Mouse (Mus musculus): ENCODE results near the gene Tcta. TPM values are rescaled to one million over a fixed set of nuclear protein-coding genes. Genes with fewer than 3 reads are reported as not detected.

The Tcta gene
- total RNA-seq, 1 experiment from 2014 or later: 8.5 TPM

Other genes with a start within 250 kb of the Tcta start
- not detected in 2 replicates for gene Mst1, start 225.7 kb downstream of the Tcta start, total RNA-seq (2017)
- 35.1 and 40.5 TPM in 2 replicates for gene Rnf123, start 222.8 kb downstream of the Tcta start, total RNA-seq (2017)
- gene Apeh, start 211.6 kb downstream of the Tcta start, total RNA-seq (2017): 90.6 and 109 TPM in 2 replicates
- 2.7 and 3.6 TPM in 2 replicates for gene Bsn, start 115.8 kb downstream of the Tcta start, total RNA-seq (2017)
- gene Dag1, start 42.2 kb downstream of the Tcta start, total RNA-seq (2017): 9.8 and 14.1 TPM in 2 replicates
- gene Nicn1, start 15.7 kb downstream of the Tcta start, total RNA-seq (2017): 7.0 and 12.5 TPM in 2 replicates
- gene Amt, start 9.3 kb downstream of the Tcta start, total RNA-seq (2017): 1.4 and 1.6 TPM in 2 replicates
- 251 and 320 TPM in 2 replicates for gene Rhoa, start within 50 bp of the Tcta start, total RNA-seq (2017)
- 711 and 1,132 TPM in 2 replicates for gene Gpx1, start 32.7 kb upstream of the Tcta start, total RNA-seq (2017)
- 54.7 and 65.7 TPM in 2 replicates for gene Usp4, start 41.7 kb upstream of the Tcta start, total RNA-seq (2017)
- gene 1700102P08Rik, start 86.6 kb upstream of the Tcta start, total RNA-seq (2017): 1.3 and 2.9 TPM in 2 replicates
- 0.69 and 1.7 TPM in 2 replicates for gene Ccdc36, start 122.3 kb upstream of the Tcta start, total RNA-seq (2017)
- gene BC048562, start 130.3 kb upstream of the Tcta start, total RNA-seq (2017): not detected in 2 replicates
- 13.4 and 13.8 TPM in 2 replicates for gene Ccdc71, start 154.4 kb upstream of the Tcta start, total RNA-seq (2017)
- gene Klhdc8b, start 155.4 kb upstream of the Tcta start, total RNA-seq (2017): 12.1 and 18.6 TPM in 2 replicates
- gene Lamb2, start 173.6 kb upstream of the Tcta start, total RNA-seq (2017): 1.8 and 6.4 TPM in 2 replicates
- 73.6 and 74.6 TPM in 2 replicates for gene Usp19, start 184.4 kb upstream of the Tcta start, total RNA-seq (2017)
- gene Qars, start 201.5 kb upstream of the Tcta start, total RNA-seq (2017): 150 and 153 TPM in 2 replicates
- 144 and 193 TPM in 2 replicates for gene Qrich1, start 210.6 kb upstream of the Tcta start, total RNA-seq (2017)